Comparison of ENCODE assay signal across 25 mouse cellular contexts in genomic region chr11:36145057-36145456, GRCm38 (mm10).
"Had no signal": no experiment of that assay in that cellular context is flagged by ENCODE, and none has a peak within 500 bp of the region (broad histone marks: within the 10 kb centered on the region; RNA-seq: fewer than 3 reads in every experiment).

No protein-coding gene starts in this region.

- H3K4me1 ChIP-seq: heart, embryonic 15.5 days; limb, embryonic 13.5 days; limb, embryonic 15.5 days had no signal

- H3K4me2 ChIP-seq: heart, embryonic 11.5 days; heart, embryonic 13.5 days; heart, embryonic 15.5 days; hindbrain, embryonic 13.5 days; hindbrain, embryonic 15.5 days; kidney, embryonic 15.5 days; limb, embryonic 13.5 days; limb, embryonic 15.5 days had no signal

- H3K27me3 ChIP-seq: heart, embryonic 13.5 days; heart, embryonic 15.5 days; hindbrain, embryonic 13.5 days; hindbrain, embryonic 15.5 days; kidney, embryonic 15.5 days; limb, embryonic 13.5 days; limb, embryonic 15.5 days had no signal

- H3K9me3 ChIP-seq: heart, embryonic 13.5 days; heart, embryonic 15.5 days; hindbrain, embryonic 13.5 days; hindbrain, embryonic 15.5 days; kidney, embryonic 15.5 days; limb, embryonic 13.5 days; limb, embryonic 15.5 days had no signal

- ATAC-seq: hindbrain, postnatal 0 days; intestine, embryonic 16.5 days had no signal

- H3K4me3 ChIP-seq: heart, adult 2 months; heart, embryonic 13.5 days; heart, embryonic 15.5 days; hindbrain, embryonic 13.5 days; hindbrain, embryonic 15.5 days; kidney, embryonic 15.5 days; layer of hippocampus, adult 2 months; limb, embryonic 13.5 days; limb, embryonic 15.5 days had no signal

- H3K9ac ChIP-seq: heart, embryonic 13.5 days; heart, embryonic 15.5 days; hindbrain, embryonic 13.5 days; hindbrain, embryonic 15.5 days; kidney, embryonic 15.5 days; limb, embryonic 13.5 days; limb, embryonic 15.5 days; liver, embryonic 14.5 days had no signal

- H3K27ac ChIP-seq: heart, adult 2 months; heart, embryonic 13.5 days; heart, embryonic 15.5 days; hindbrain, embryonic 13.5 days; hindbrain, embryonic 15.5 days; hindbrain, postnatal 0 days; kidney, embryonic 15.5 days; kidney, postnatal 0 days; layer of hippocampus, adult 2 months; limb, embryonic 13.5 days; limb, embryonic 15.5 days; liver, embryonic 14.5 days had no signal

- H3K36me3 ChIP-seq: heart, embryonic 13.5 days; heart, embryonic 15.5 days; hindbrain, embryonic 13.5 days; hindbrain, embryonic 15.5 days; kidney, embryonic 15.5 days; limb, embryonic 13.5 days; limb, embryonic 15.5 days had no signal

- DNase-seq: gastrocnemius, postnatal 14 days; gastrocnemius, postnatal 36 days; heart, adult 2 months; heart, postnatal 14 days; heart, postnatal 36 days; kidney, adult 11 months; kidney, adult 2 months; kidney, adult 9 months; kidney, postnatal 14 days; kidney, postnatal 36 days; left cerebral cortex, postnatal 4 days; lung, adult 18-20 months had no signal
